Mouse (Mus musculus) hindbrain, embryonic 10.5 days (tissue): Measurements from ENCODE around the gene Gm11627. TPM values are rescaled to one million over a fixed set of nuclear protein-coding genes. Genes with fewer than 3 reads are reported as not detected.

Experiments used
- DNase-seq: peaks from one replicate; pipeline ENCODE4 v3.0.0-alpha.2; 2017; ENCODE audit warnings: low spot score
- H3K27ac ChIP-seq: fragments of 300-500 bp; sonication (generic); 2 replicates; pipeline ENCODE4 v1.5.1; 2016; ENCODE audit warnings: mild to moderate bottlenecking, moderate library complexity
- H3K27me3 ChIP-seq: fragments of 300-500 bp; sonication (generic); 2 replicates; pipeline ENCODE4 v1.6.1; 2016; ENCODE audit warnings: mild to moderate bottlenecking; ENCODE audit not compliant: poor library complexity, insufficient read depth, severe bottlenecking
- H3K36me3 ChIP-seq: fragments of 300-500 bp; sonication (generic); 2 replicates; pipeline ENCODE4 v1.6.1; 2016; ENCODE audit warnings: mild to moderate bottlenecking, moderate library complexity
- H3K4me1 ChIP-seq: fragments of 300-500 bp; sonication (generic); replicated peaks from 2 replicates; pipeline ENCODE4 v1.6.1; 2016; ENCODE audit warnings: mild to moderate bottlenecking
- H3K4me3 ChIP-seq: fragments of 300-500 bp; sonication (generic); 2 replicates; pipeline ENCODE4 v1.5.1; 2016; ENCODE audit warnings: mild to moderate bottlenecking, moderate library complexity
- H3K9me3 ChIP-seq: fragments of 300-500 bp; sonication (generic); 2 replicates; pipeline ENCODE4 v1.6.1; 2016; ENCODE audit warnings: mild to moderate bottlenecking, moderate library complexity
- WGBS: fragments of 180-500 bp; shearing (Covaris S2); methylation state at CpG from one replicate; pipeline ENCODE4 v1.1.7; 2016; 5-methylcytosine and 5-hydroxymethylcytosine counted together
- polyA plus RNA-seq: library from polyadenylated mRNA; unstranded; fragments of >200 nt; fragmentation: Nextera tagmentation; extraction: Ambion mirVana; gene quantifications from 2 replicates; pipeline ENCODE4 v1.2.1, GENCODE M21; 2016

Gene Gm11627
- polyA plus RNA-seq, 1 experiment from 2014 or later: 9.1 TPM

GRCm38 (mm10) chr11:102586445-102587130, 7.3 kb upstream of the Gm11627 start:
- WGBS: 92% methylated on average over 4 of the region's 4 CpGs
- Histone ChIP-seq H3K4me1 (peaks cover 21% of the 10 kb centered on the region), H3K36me3 (no peaks in the 10 kb centered on the region), H3K9me3 (peaks cover 7% of the 10 kb centered on the region; the same call in 1 of the 2 replicates), H3K27me3 (peaks cover 13% of the 10 kb centered on the region), H3K4me3 (no peak overlapping the region), H3K27ac (no peak overlapping the region)
- no peak for DNase-seq

GRCm38 (mm10) chr11:102582736-102583135, 3.5 kb upstream of the Gm11627 start:
- 14% methylated on average over 5 of the region's 5 CpGs for WGBS
- no peaks in the 10 kb centered on the region for H3K36me3 ChIP-seq
- H3K4me3 ChIP-seq: no peak overlapping the region
- H3K9me3 ChIP-seq: peaks cover 7% of the 10 kb centered on the region; the same call in 1 of the 2 replicates
- DNase-seq: no peak
- H3K27ac ChIP-seq: peak overlapping the region; percentile 92
- H3K4me1 ChIP-seq: peaks cover 50% of the 10 kb centered on the region
- peaks cover 25% of the 10 kb centered on the region for H3K27me3 ChIP-seq

GRCm38 (mm10) chr11:102582016-102582610, 2.9 kb upstream of the Gm11627 start:
- H3K27me3 ChIP-seq: peaks cover 25% of the 10 kb centered on the region
- peak; percentile 34 for DNase-seq
- H3K9me3 ChIP-seq: peaks cover 7% of the 10 kb centered on the region; the same call in 1 of the 2 replicates
- peak overlapping the region; percentile 92 for H3K27ac ChIP-seq
- no peak overlapping the region for H3K4me3 ChIP-seq
- H3K36me3 ChIP-seq: no peaks in the 10 kb centered on the region
- WGBS: 15% methylated on average over 13 of the region's 13 CpGs
- peaks cover 56% of the 10 kb centered on the region for H3K4me1 ChIP-seq

GRCm38 (mm10) chr11:102581281-102582015, 2.2 kb upstream of the Gm11627 start:
- Histone ChIP-seq H3K9me3 (peaks cover 3% of the 10 kb centered on the region; the same call in 1 of the 2 replicates), H3K27me3 (peaks cover 25% of the 10 kb centered on the region), H3K4me3 (no peak overlapping the region), H3K36me3 (no peaks in the 10 kb centered on the region), H3K27ac (peak overlapping the region; percentile 92), H3K4me1 (peaks cover 59% of the 10 kb centered on the region)
- DNase-seq: peak; percentile 20
- 14% methylated on average over 11 of the region's 11 CpGs for WGBS

GRCm38 (mm10) chr11:102580034-102580330, 721 bp upstream of the Gm11627 start:
- H3K36me3 ChIP-seq: no peaks in the 10 kb centered on the region
- H3K4me3 ChIP-seq: peak overlapping the region; percentile 42; the same call in 1 of the 2 replicates
- DNase-seq: no peak
- 16% methylated on average over 3 of the region's 3 CpGs for WGBS
- H3K27me3 ChIP-seq: peaks cover 25% of the 10 kb centered on the region
- H3K9me3 ChIP-seq: no peaks in the 10 kb centered on the region
- H3K27ac ChIP-seq: peak overlapping the region; percentile 92
- H3K4me1 ChIP-seq: peaks cover 61% of the 10 kb centered on the region

- Histone ChIP-seq H3K27ac (peak overlapping the region; percentile 92), H3K27me3 (peaks cover 25% of the 10 kb centered on the region), H3K9me3 (no peaks in the 10 kb centered on the region), H3K36me3 (no peaks in the 10 kb centered on the region), H3K4me3 (peak overlapping the region; percentile 42), H3K4me1 (peaks cover 62% of the 10 kb centered on the region)
- DNase-seq: peak; percentile 89
- 7% methylated on average over 27 of the region's 27 CpGs for WGBS
Observed at GRCm38 (mm10) chr11:102578341-102579118, 731 bp downstream of the Gm11627 start.

- peaks cover 8% of the 10 kb centered on the region for H3K27me3 ChIP-seq
- peaks cover 46% of the 10 kb centered on the region for H3K4me1 ChIP-seq
- no peak overlapping the region for H3K4me3 ChIP-seq
- H3K36me3 ChIP-seq: no peaks in the 10 kb centered on the region
- H3K27ac ChIP-seq: no peak overlapping the region
- 70% methylated on average over 13 of the region's 13 CpGs for WGBS
- no peaks in the 10 kb centered on the region for H3K9me3 ChIP-seq
- no peak for DNase-seq
Observed at GRCm38 (mm10) chr11:102576050-102576754, 3.1 kb downstream of the Gm11627 start.

- DNase-seq: no peak
- no peak overlapping the region for H3K27ac ChIP-seq
- H3K9me3 ChIP-seq: no peaks in the 10 kb centered on the region
- peaks cover 37% of the 10 kb centered on the region for H3K4me1 ChIP-seq
- 62% methylated on average over 1 of the region's 1 CpGs for WGBS
- H3K4me3 ChIP-seq: no peak overlapping the region
- H3K27me3 ChIP-seq: no peaks in the 10 kb centered on the region
- no peaks in the 10 kb centered on the region for H3K36me3 ChIP-seq
Observed at GRCm38 (mm10) chr11:102575034-102575433, 4.2 kb downstream of the Gm11627 start.

GRCm38 (mm10) chr11:102572866-102573663, 6.2 kb downstream of the Gm11627 start:
- WGBS: 6% methylated on average over 18 of the region's 18 CpGs

GRCm38 (mm10) chr11:102568756-102569377, 10.4 kb downstream of the Gm11627 start:
- no peak for DNase-seq
- Histone ChIP-seq H3K4me3 (no peak overlapping the region), H3K4me1 (peaks cover 5% of the 10 kb centered on the region; the same call in 1 of the 2 replicates), H3K9me3 (no peaks in the 10 kb centered on the region), H3K36me3 (no peaks in the 10 kb centered on the region), H3K27ac (no peak overlapping the region), H3K27me3 (no peaks in the 10 kb centered on the region)
- 82% methylated on average over 7 of the region's 7 CpGs for WGBS

More at GRCm38 (mm10) chr11:102572866-102573663, 6.2 kb downstream of the Gm11627 start:
- peak overlapping the region; percentile 90 for H3K27ac ChIP-seq
- H3K4me1 ChIP-seq: peaks cover 17% of the 10 kb centered on the region
- peak overlapping the region; percentile 51 for H3K4me3 ChIP-seq
- H3K9me3 ChIP-seq: no peaks in the 10 kb centered on the region
- no peaks in the 10 kb centered on the region for H3K27me3 ChIP-seq
- no peaks in the 10 kb centered on the region for H3K36me3 ChIP-seq
- DNase-seq: peak; percentile 92

- no peaks in the 10 kb centered on the region for H3K36me3 ChIP-seq
- H3K4me1 ChIP-seq: peaks cover under 1% of the 10 kb centered on the region; the same call in 1 of the 2 replicates
- H3K27ac ChIP-seq: no peak overlapping the region
- 80% methylated on average over 12 of the region's 12 CpGs for WGBS
- H3K27me3 ChIP-seq: no peaks in the 10 kb centered on the region
- no peak overlapping the region for H3K4me3 ChIP-seq
- no peak for DNase-seq
- H3K9me3 ChIP-seq: no peaks in the 10 kb centered on the region
Observed at GRCm38 (mm10) chr11:102568191-102568590, 11.1 kb downstream of the Gm11627 start.
